Mouse (Mus musculus) stomach, postnatal 0 days (tissue): ENCODE data around the gene Tpm1.

Experiments
- CTCF ChIP-seq: IDR thresholded peaks from 2 replicates; pipeline ENCODE4 v1.5.1; 2016; ENCODE audit warnings: antibody characterized with exemption, low read depth, mild to moderate bottlenecking, moderate library complexity
- EP300 ChIP-seq: optimal IDR thresholded peaks from 2 replicates; pipeline ENCODE3; 2016; ENCODE audit warnings: antibody characterized with exemption

DNA sequence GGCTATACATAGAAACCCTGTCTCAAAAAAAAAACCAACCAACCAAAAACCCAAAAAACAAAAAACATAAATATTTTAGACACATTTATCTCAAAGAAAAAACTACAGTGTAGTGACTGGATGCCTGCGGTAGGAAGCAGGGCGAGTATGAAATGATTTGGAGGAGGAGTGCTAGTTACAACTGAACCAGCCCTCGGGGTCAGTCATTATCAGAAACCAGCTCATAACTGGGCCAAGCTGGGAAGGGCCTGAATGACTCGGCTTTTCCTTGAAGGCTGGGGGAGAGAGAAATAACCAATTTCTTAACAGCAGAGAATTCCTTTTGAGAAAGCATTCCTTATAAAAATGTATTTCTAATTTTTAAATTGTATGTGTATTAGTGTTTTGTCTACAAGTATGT, 11.5 kb downstream of the Tpm1 start:
- TF ChIP-seq CTCF (no peak), EP300 (no peak)
